Mouse (Mus musculus) kidney, adult 2 months (tissue): ENCODE measurements at regions not wholly inside any gene's neighbourhood (a gene's known extent, or its start where the extent isn't known, plus 50 kb on each side); places are given as distances from the start of the nearest gene placed in this dataset.

Experiments used
- DNase-seq: peaks from one replicate; pipeline ENCODE4 v3.0.0; 2021
- H3K27ac ChIP-seq: fragments of 200-500 bp; 2 replicates; pipeline ENCODE4 v1.5.1; 2012; ENCODE audit warnings: low read depth, low read length, control low read depth, inconsistent platforms; ENCODE audit not compliant: insufficient read depth
- H3K27me3 ChIP-seq: fragments of 200-500 bp; replicated peaks from 2 replicates; pipeline ENCODE4 v1.6.1; 2012; ENCODE audit warnings: mild to moderate bottlenecking, moderate library complexity, low read length, inconsistent platforms; ENCODE audit not compliant: control insufficient read depth, insufficient read depth
- H3K36me3 ChIP-seq: fragments of 200-500 bp; 2 replicates; pipeline ENCODE4 v1.6.1; 2012; ENCODE audit warnings: mild to moderate bottlenecking, moderate library complexity, low read length, inconsistent platforms; ENCODE audit not compliant: control insufficient read depth, insufficient read depth
- H3K4me1 ChIP-seq: fragments of 200-500 bp; 2 replicates; pipeline ENCODE4 v1.6.1; 2011; ENCODE audit warnings: low read length; ENCODE audit not compliant: control insufficient read depth, insufficient read depth
- H3K4me3 ChIP-seq: fragments of 200-500 bp; 2 replicates; pipeline ENCODE4 v1.5.1; 2011; ENCODE audit warnings: mild to moderate bottlenecking, low read depth, low read length, control low read depth; ENCODE audit not compliant: insufficient read depth
- CTCF ChIP-seq: fragments of 200-500 bp; conservative IDR thresholded peaks from 2 replicates; pipeline ENCODE4 v1.5.1; 2011; ENCODE audit warnings: low read depth, mild to moderate bottlenecking, control low read depth, low read length, moderate library complexity, mixed read lengths; ENCODE audit not compliant: insufficient read depth, insufficient read length
- POLR2A ChIP-seq: fragments of 200-500 bp; IDR thresholded peaks from one replicate; pipeline ENCODE4 v1.6.1; 2011; ENCODE audit warnings: low read depth, low read length, control low read depth
- WGBS: fragments of 180-500 bp; shearing (Covaris S2); methylation state at CpG from one replicate; pipeline ENCODE4 v1.1.7; 2018; 5-methylcytosine and 5-hydroxymethylcytosine counted together

DNA sequence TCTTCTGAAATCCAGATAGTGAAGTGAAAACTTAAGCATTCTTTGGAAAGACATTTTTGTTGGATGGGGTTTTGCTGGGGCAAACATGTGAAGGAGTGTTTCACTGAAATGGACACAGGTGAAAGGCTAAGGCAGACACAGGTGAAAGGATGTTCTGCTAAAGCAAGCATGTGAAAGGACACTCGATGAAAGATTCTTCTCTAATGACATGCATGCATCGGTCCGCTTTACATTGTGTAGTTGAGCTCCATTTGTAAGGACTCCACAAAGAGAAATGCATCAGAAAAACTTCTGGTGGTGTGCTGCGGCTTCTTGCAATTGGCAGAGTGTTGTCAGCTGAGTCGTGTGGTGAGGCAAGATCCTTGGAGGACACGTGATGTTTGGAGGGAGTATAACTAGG, 89.2 kb upstream of the Fam174b start:
- TF ChIP-seq POLR2A (no peak), CTCF (no peak)
- Histone ChIP-seq H3K36me3 (no peaks in the 10 kb centered on the region), H3K4me3 (no peak overlapping the region), H3K27ac (no peak overlapping the region), H3K4me1 (no peaks in the 10 kb centered on the region), H3K27me3 (no peaks in the 10 kb centered on the region)
- no peak for DNase-seq
- 95% methylated on average over 6 of the region's 6 CpGs for WGBS

- 17% methylated on average over 4 of the region's 4 CpGs for WGBS
- H3K4me1 ChIP-seq, result no peaks in the 10 kb centered on the region
- no peaks in the 10 kb centered on the region for H3K27me3 ChIP-seq
- no peaks in the 10 kb centered on the region for H3K36me3 ChIP-seq
- TF ChIP-seq POLR2A (no peak), CTCF (peak; percentile 90)
- peak; percentile 87 for DNase-seq
- no peak overlapping the region for H3K4me3 ChIP-seq
- no peak overlapping the region for H3K27ac ChIP-seq
These were observed 92.1 kb upstream of the Fam174b start for GRCm38 (mm10) chr7:73648010-73648409.

- H3K27me3 ChIP-seq, result no peaks in the 10 kb centered on the region
- no peak overlapping the region for H3K4me3 ChIP-seq
- 81% methylated on average over 4 of the region's 4 CpGs for WGBS
- no peaks in the 10 kb centered on the region for H3K4me1 ChIP-seq
- no peak for DNase-seq
- no peak overlapping the region for H3K27ac ChIP-seq
- TF ChIP-seq CTCF (no peak), POLR2A (no peak)
- no peaks in the 10 kb centered on the region for H3K36me3 ChIP-seq
These were observed 93.0 kb upstream of the Fam174b start for GRCm38 (mm10) chr7:73647140-73647539.

DNA sequence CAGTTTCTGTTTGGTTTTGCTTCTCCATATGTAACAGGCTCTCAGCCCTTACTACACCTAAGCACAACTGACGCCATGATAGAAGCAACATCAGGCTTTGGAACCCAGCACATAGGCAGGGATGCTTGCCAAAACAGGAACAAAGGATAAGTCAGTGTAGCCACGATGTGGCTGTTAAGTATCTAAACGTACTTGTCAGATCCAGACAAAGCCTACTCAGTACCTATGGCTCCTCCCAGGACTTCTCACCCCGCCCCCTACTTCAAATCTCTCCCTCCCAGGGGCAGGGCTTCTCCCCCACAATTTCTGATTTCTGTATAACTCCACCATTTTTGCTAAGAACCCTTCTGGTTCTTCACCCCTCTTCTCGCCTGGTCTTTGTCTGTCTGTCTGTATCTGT, 93.4 kb upstream of the Fam174b start:
- 66% methylated on average over 5 of the region's 5 CpGs for WGBS
- no peaks in the 10 kb centered on the region for H3K4me1 ChIP-seq
- no peaks in the 10 kb centered on the region for H3K36me3 ChIP-seq
- H3K4me3 ChIP-seq, result no peak overlapping the region
- no peaks in the 10 kb centered on the region for H3K27me3 ChIP-seq
- no peak for DNase-seq
- no peak for TF ChIP-seq CTCF
- no peak for TF ChIP-seq POLR2A
- no peak overlapping the region for H3K27ac ChIP-seq

DNA sequence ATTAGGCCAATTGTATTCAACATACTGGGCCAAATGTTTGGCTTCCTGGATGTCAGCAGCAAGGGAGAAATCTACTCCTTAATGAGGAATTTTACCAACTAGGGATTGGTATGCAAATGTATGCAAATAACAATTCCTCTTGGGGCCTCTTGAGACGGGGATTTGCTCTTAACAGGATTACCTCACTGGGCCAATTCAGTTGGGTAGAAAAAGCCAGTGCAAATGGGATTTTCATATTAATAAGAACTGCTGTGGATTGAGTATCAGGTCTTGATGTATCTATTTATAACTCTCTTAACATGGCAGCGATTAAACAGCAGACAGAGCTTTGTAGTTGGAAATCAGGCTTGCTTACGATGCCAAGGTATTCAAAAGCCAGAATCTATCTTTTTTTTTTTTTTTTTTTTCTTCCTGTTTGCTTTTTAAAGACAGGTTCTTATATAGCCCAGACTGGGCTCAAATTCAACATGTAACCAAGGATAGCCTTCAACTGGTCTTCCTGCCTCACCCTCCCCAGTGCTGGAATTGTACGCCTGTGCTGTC, 95.7 kb upstream of the Fam174b start:
- H3K27me3 ChIP-seq, result no peaks in the 10 kb centered on the region
- H3K4me1 ChIP-seq, result no peaks in the 10 kb centered on the region
- TF ChIP-seq POLR2A, result no peak
- TF ChIP-seq CTCF, result no peak
- no peak overlapping the region for H3K4me3 ChIP-seq
- DNase-seq, result no peak
- 60% methylated on average over 4 of the region's 4 CpGs for WGBS
- no peak overlapping the region for H3K27ac ChIP-seq
- H3K36me3 ChIP-seq, result no peaks in the 10 kb centered on the region

DNA sequence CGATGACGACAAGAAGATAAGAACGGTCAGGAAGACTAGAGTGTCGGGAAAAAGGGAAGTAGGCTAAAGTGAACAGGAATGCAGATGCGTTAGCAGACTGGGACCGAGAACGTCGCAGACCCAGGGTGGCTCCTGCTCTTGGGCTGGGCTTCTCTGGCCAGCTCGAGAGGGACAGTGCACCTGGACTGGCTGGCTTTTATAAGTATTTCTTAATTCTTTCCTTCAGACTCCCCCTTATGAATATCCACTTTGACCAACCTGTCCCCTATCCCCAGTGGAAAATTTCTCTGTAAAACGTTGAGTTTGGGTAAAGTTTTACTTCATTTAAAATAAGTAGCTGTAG, 96.1 kb upstream of the Fam174b start:
- TF ChIP-seq CTCF, result no peak
- TF ChIP-seq POLR2A, result no peak

DNA sequence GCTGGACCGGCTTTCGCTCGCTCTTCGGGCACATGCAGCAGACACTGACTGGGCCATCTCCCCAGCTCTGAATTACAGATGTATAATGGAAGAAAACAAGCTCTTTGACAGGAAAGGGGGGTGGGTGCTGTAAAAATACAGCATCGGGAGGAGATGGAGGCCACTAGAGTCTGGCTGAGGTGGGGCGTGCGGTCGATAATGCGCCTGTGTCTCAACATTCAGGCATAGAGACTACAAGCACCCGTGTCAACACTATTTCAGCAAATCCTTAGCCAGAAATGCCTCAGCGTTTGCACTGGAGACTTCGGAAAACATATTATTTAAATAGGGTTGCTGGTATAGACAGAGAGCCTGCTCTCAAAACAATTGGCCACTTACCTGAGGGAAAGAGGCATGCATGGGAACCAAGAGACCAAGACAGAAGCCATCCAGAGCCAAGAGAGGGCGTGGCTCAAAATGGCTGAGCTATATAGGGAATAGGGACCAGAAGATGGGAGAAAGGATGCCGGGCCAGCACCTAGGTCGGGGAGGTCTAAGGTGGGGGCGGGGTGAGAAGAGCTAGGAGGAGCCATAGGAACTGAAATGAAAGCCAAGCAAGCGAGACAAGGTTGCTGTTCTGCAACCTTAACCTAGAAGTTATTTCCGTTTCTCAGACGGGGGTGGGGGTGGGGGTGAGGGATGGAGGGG, 96.7 kb upstream of the Fam174b start:
- DNase-seq, result no peak
- no peak overlapping the region for H3K27ac ChIP-seq
- WGBS, result 83% methylated on average over 19 of the region's 19 CpGs
- TF ChIP-seq CTCF (no peak), POLR2A (no peak)
- H3K4me1 ChIP-seq, result no peaks in the 10 kb centered on the region
- H3K27me3 ChIP-seq, result no peaks in the 10 kb centered on the region
- no peaks in the 10 kb centered on the region for H3K36me3 ChIP-seq
- no peak overlapping the region for H3K4me3 ChIP-seq

More for the DNA sequence above, 96.1 kb upstream of the Fam174b start:
- no peaks in the 10 kb centered on the region for H3K27me3 ChIP-seq
- no peaks in the 10 kb centered on the region for H3K4me1 ChIP-seq
- WGBS, result 77% methylated on average over 10 of the region's 10 CpGs
- no peak overlapping the region for H3K4me3 ChIP-seq
- no peak overlapping the region for H3K27ac ChIP-seq
- DNase-seq, result no peak
- no peaks in the 10 kb centered on the region for H3K36me3 ChIP-seq

GRCm38 (mm10) chr7:73640194-73640593, 98.6 kb upstream of the Chd2 start:
- WGBS, result 68% methylated on average over 2 of the region's 2 CpGs
- no peak for TF ChIP-seq CTCF
- H3K27me3 ChIP-seq, result no peaks in the 10 kb centered on the region
- no peaks in the 10 kb centered on the region for H3K4me1 ChIP-seq
- no peak overlapping the region for H3K4me3 ChIP-seq
- H3K27ac ChIP-seq, result no peak overlapping the region
- no peaks in the 10 kb centered on the region for H3K36me3 ChIP-seq
- DNase-seq, result no peak
